Comparison of ENCODE assay signal across 8 mouse cellular contexts in genomic region chr6:7692037-7692436, GRCm38 (mm10). TPM values are rescaled to one million over a fixed set of nuclear protein-coding genes. Genes with fewer than 3 reads are reported as not detected.
DNase-seq lines count a peak whose midpoint lies in the region; TF ChIP-seq lines count a peak whose summit lies in the region.

No protein-coding gene starts in this region.

- H3K4me1 ChIP-seq in testis, adult 2 months (ENCODE audit: control insufficient read depth, insufficient read depth, low read length), result peaks cover 14% of the 10 kb centered on the region
- H3K4me1 ChIP-seq in forebrain, embryonic 10.5 days, result peaks cover 21% of the 10 kb centered on the region

- no peaks in the 10 kb centered on the region for H3K27me3 ChIP-seq in testis, adult 2 months (ENCODE audit: control insufficient read depth, insufficient read depth, low read length)
- peaks cover 12% of the 10 kb centered on the region; the same call in 1 of the 2 replicates for H3K27me3 ChIP-seq in forebrain, embryonic 10.5 days (ENCODE audit: poor library complexity, severe bottlenecking)

- H3K4me3 ChIP-seq in testis, adult 2 months (ENCODE audit: control insufficient read depth, low read depth, low read length), result peak overlapping the region; percentile 46
- peak overlapping the region; percentile 86 for H3K4me3 ChIP-seq in forebrain, embryonic 10.5 days

- no peaks in the 10 kb centered on the region for H3K36me3 ChIP-seq in testis, adult 2 months (ENCODE audit: control insufficient read depth, insufficient read depth, low read length)
- no peaks in the 10 kb centered on the region for H3K36me3 ChIP-seq in forebrain, embryonic 10.5 days (replicated peaks)

- H3K9me3 ChIP-seq in forebrain, embryonic 10.5 days, result no peaks in the 10 kb centered on the region

- no peak for DNase-seq in testis, postnatal 10 days (ENCODE audit: low spot score)
- no peak for DNase-seq in forebrain, embryonic 10.5 days (ENCODE audit: extremely low spot score, low spot score)
- peak; percentile 46 for DNase-seq in liver
- DNase-seq in right cerebral cortex, adult 2 months (ENCODE audit: low spot score in 2 of 2), result no peak
- DNase-seq in cerebellum, adult 9-11 months, result no peak
- DNase-seq in cerebellum, adult 8-10 months, result no peak
- DNase-seq in kidney, adult 9 months, result no peak

- no peak overlapping the region for H3K27ac ChIP-seq in testis, adult 2 months (ENCODE audit: control insufficient read depth, insufficient read depth, low read depth, low read length)
- no peak overlapping the region for H3K27ac ChIP-seq in forebrain, embryonic 10.5 days

- WGBS in forebrain, embryonic 10.5 days, result 34% methylated on average over 15 of the region's 15 CpGs

- TF ChIP-seq POLR2A in testis, adult 2 months (IDR thresholded peaks at IDR 0.05; ENCODE audit: control insufficient read depth, low read depth, low read length), result no peak

- TF ChIP-seq CTCF in testis, adult 2 months (IDR thresholded peaks at IDR 0.05; ENCODE audit: control insufficient read depth, insufficient read depth, insufficient replicate concordance, low read depth, low read length), result no peak

RNA-seq across cellular contexts. Expression of gene Asns, which starts 1.0 kb away (rescaled TPM):
- polyA plus RNA-seq in testis, adult 2 months (2012; rRNA removed), result 114 and 122 TPM in 2 replicates
- polyA plus RNA-seq in forebrain, embryonic 10.5 days (2016; fragmentation: Nextera tagmentation; extraction: Ambion mirVana), result 83.5 and 86.1 TPM in 2 replicates
